Mouse (Mus musculus) hindbrain, embryonic 14.5 days (tissue): ENCODE measurements around the gene Fam229a. TPM values are rescaled to one million over a fixed set of nuclear protein-coding genes. Genes with fewer than 3 reads are reported as not detected.
A peak's percentile ranks its signal among the peaks of the same experiment; 100 is the strongest.

Experiments used
- ATAC-seq: fragments of 200-750 bp; cut with Nextera tagmentation; 2 replicates; pipeline ENCODE4 v1.8.0; 2017; ENCODE audit warnings: moderate number of reproducible peaks, mild to moderate bottlenecking, moderate TSS enrichment, moderate library complexity; ENCODE audit not compliant: low FRiP score
- DNase-seq: peaks from one replicate; pipeline ENCODE4 v3.0.0-alpha.2; 2015; ENCODE audit warnings: low spot score
- H3K27ac ChIP-seq: fragments of 300-500 bp; sonication (generic); 2 replicates; pipeline ENCODE4 v1.5.1; 2014; ENCODE audit warnings: mild to moderate bottlenecking, moderate library complexity
- H3K27me3 ChIP-seq: fragments of 300-500 bp; sonication (generic); 2 replicates; pipeline ENCODE4 v1.6.1; 2014; ENCODE audit warnings: mild to moderate bottlenecking, low read length, mixed read lengths; ENCODE audit not compliant: control insufficient read depth, insufficient read depth
- H3K36me3 ChIP-seq: fragments of 300-500 bp; sonication (generic); replicated peaks from 2 replicates; pipeline ENCODE4 v1.6.1; 2014; ENCODE audit not compliant: control insufficient read depth, insufficient read depth
- H3K4me1 ChIP-seq: fragments of 300-500 bp; sonication (generic); replicated peaks from 2 replicates; pipeline ENCODE4 v1.6.1; 2014; ENCODE audit warnings: antibody characterized with exemption, low read length, mixed read lengths; ENCODE audit not compliant: control insufficient read depth, insufficient read depth
- H3K4me2 ChIP-seq: fragments of 300-500 bp; sonication (generic); replicated peaks from 2 replicates; pipeline ENCODE4 v1.6.1; 2014; ENCODE audit warnings: mild to moderate bottlenecking, moderate library complexity
- H3K4me3 ChIP-seq: fragments of 300-500 bp; sonication (generic); replicated peaks from 2 replicates; pipeline ENCODE4 v1.5.1; 2014; ENCODE audit warnings: mild to moderate bottlenecking, low read length
- H3K9ac ChIP-seq: fragments of 300-500 bp; sonication (generic); 2 replicates; pipeline ENCODE4 v1.6.1; 2014
- H3K9me3 ChIP-seq: fragments of 300-500 bp; sonication (generic); 2 replicates; pipeline ENCODE4 v1.6.1; 2016; ENCODE audit warnings: low read length; ENCODE audit not compliant: control insufficient read depth
- WGBS: fragments of 180-500 bp; shearing (Covaris S2); extraction: QIAGEN DNeasy Blood & Tissue Kit; methylation state at CpG from one replicate; pipeline ENCODE4 v1.1.7; 2014; 5-methylcytosine and 5-hydroxymethylcytosine counted together
- polyA plus RNA-seq: library from polyadenylated mRNA; unstranded; fragments of >200 nt; fragmentation: Nextera tagmentation; extraction: Ambion mirVana; gene quantifications from 2 replicates; pipeline ENCODE4 v1.2.1, GENCODE M21; 2014

The Fam229a gene
- polyA plus RNA-seq, 1 experiment from 2014 or later = 0.78 TPM

GRCm38 (mm10) chr4:129494681-129495080 is 3.7 kb downstream of the Fam229a start:
- H3K36me3 ChIP-seq = no peaks in the 10 kb centered on the region
- H3K9me3 ChIP-seq = no peaks in the 10 kb centered on the region
- H3K27ac ChIP-seq = no peak overlapping the region
- DNase-seq (no peak), ATAC-seq (no peak)
- no peak overlapping the region for H3K4me3 ChIP-seq
- peaks cover 25% of the 10 kb centered on the region for H3K4me1 ChIP-seq
- no peak overlapping the region for H3K9ac ChIP-seq
- peaks cover 16% of the 10 kb centered on the region for H3K27me3 ChIP-seq
- 69% methylated on average over 6 of the region's 7 CpGs for WGBS
- no peak overlapping the region for H3K4me2 ChIP-seq

GRCm38 (mm10) chr4:129495672-129496562 is 4.9 kb downstream of the Fam229a start:
- peak; percentile 77 for DNase-seq
- Histone ChIP-seq H3K9me3 (no peaks in the 10 kb centered on the region), H3K9ac (peak overlapping the region; percentile 54), H3K27ac (peak overlapping the region; percentile 86), H3K36me3 (no peaks in the 10 kb centered on the region), H3K27me3 (peaks cover 15% of the 10 kb centered on the region), H3K4me3 (peak overlapping the region; percentile 13), H3K4me1 (peaks cover 25% of the 10 kb centered on the region), H3K4me2 (peak overlapping the region; percentile 45)
- ATAC-seq = peak; percentile 58
- 17% methylated on average over 16 of the region's 16 CpGs for WGBS

GRCm38 (mm10) chr4:129496631-129497030 is 5.6 kb downstream of the Fam229a start:
- peaks cover 8% of the 10 kb centered on the region; the same call in 1 of the 2 replicates for H3K27me3 ChIP-seq
- peaks cover 21% of the 10 kb centered on the region for H3K4me1 ChIP-seq
- peak overlapping the region; percentile 86 for H3K27ac ChIP-seq
- WGBS = 29% methylated on average over 6 of the region's 6 CpGs
- DNase-seq (no peak), ATAC-seq (no peak; the same call in 1 of the 2 replicates)
- no peaks in the 10 kb centered on the region for H3K36me3 ChIP-seq
- H3K4me3 ChIP-seq = peak overlapping the region; percentile 13
- H3K4me2 ChIP-seq = peak overlapping the region; percentile 45
- no peaks in the 10 kb centered on the region for H3K9me3 ChIP-seq
- peak overlapping the region; percentile 54 for H3K9ac ChIP-seq

DNA sequence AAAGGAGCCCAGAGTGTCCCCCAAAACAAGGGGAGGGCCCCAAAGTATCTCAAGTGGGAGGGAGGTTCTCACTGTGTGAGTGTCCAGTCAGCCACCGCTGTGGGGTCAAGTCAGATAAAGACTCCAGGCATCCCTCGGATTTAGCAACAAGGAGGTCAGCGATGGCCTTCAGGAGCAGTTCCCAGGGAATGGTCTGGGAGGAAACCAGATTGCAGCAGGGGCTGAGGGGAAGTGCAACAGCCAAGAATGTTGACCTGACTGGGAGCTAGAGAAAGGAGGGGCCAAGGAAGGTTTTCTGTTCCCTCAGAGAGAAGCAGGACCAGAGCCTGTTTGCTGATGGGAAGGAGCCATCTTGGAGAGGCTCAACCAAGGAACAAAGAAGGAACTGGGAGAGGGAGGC is 8.0 kb downstream of the Fam229a start:
- Histone ChIP-seq H3K4me1 (peaks cover 19% of the 10 kb centered on the region), H3K27ac (no peak overlapping the region), H3K9ac (no peak overlapping the region), H3K4me2 (no peak overlapping the region), H3K27me3 (no peaks in the 10 kb centered on the region), H3K9me3 (no peaks in the 10 kb centered on the region), H3K4me3 (no peak overlapping the region), H3K36me3 (no peaks in the 10 kb centered on the region)
- ATAC-seq (no peak), DNase-seq (no peak)
- 74% methylated on average over 3 of the region's 3 CpGs for WGBS

DNA sequence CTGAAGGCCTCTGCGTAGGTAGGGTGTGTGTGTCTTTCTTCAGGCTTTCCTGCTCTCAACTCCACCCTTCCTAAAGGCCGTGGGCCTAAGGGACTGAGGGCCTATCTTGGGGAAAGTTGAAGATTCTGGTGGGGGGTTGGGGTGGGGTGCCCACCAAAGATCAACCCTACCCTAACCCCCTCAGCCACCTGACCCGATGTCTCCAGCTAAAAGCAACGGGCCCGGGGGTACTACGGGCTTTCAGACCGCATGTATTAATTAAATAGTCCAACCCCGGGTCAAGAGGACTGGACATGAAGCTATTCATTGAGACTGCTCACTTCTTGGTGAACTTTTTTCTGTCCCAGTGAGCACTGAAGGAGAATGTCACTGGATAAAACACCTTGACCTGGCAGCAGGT is 9.0 kb downstream of the Fam229a start:
- DNase-seq = no peak
- ATAC-seq = no peak
- no peak overlapping the region for H3K4me3 ChIP-seq
- H3K27ac ChIP-seq = no peak overlapping the region
- H3K36me3 ChIP-seq = no peaks in the 10 kb centered on the region
- H3K9me3 ChIP-seq = no peaks in the 10 kb centered on the region
- no peaks in the 10 kb centered on the region for H3K27me3 ChIP-seq
- 0 out of 2 replicates have a peak overlapping the region, but pooled peaks have one; percentile 59 for H3K9ac ChIP-seq
- H3K4me2 ChIP-seq = peak overlapping the region; percentile 87
- 78% methylated on average over 8 of the region's 8 CpGs for WGBS
- peaks cover 19% of the 10 kb centered on the region for H3K4me1 ChIP-seq

- H3K4me2 ChIP-seq = peak overlapping the region; percentile 87
- WGBS = 2% methylated on average over 48 of the region's 49 CpGs
- H3K36me3 ChIP-seq = no peaks in the 10 kb centered on the region
- DNase-seq (peak; percentile 62), ATAC-seq (peak; percentile 70)
- peak overlapping the region; percentile 47 for H3K4me3 ChIP-seq
- H3K27ac ChIP-seq = peak overlapping the region; percentile 58
- peaks cover 14% of the 10 kb centered on the region for H3K4me1 ChIP-seq
- H3K27me3 ChIP-seq = no peaks in the 10 kb centered on the region
- H3K9me3 ChIP-seq = no peaks in the 10 kb centered on the region
- H3K9ac ChIP-seq = peak overlapping the region; percentile 59
Measured at GRCm38 (mm10) chr4:129500607-129501566, 9.9 kb downstream of the Fam229a start.

GRCm38 (mm10) chr4:129502327-129502888 is 11.4 kb downstream of the Fam229a start:
- DNase-seq = no peak
- 76% methylated on average over 9 of the region's 9 CpGs for WGBS

DNA sequence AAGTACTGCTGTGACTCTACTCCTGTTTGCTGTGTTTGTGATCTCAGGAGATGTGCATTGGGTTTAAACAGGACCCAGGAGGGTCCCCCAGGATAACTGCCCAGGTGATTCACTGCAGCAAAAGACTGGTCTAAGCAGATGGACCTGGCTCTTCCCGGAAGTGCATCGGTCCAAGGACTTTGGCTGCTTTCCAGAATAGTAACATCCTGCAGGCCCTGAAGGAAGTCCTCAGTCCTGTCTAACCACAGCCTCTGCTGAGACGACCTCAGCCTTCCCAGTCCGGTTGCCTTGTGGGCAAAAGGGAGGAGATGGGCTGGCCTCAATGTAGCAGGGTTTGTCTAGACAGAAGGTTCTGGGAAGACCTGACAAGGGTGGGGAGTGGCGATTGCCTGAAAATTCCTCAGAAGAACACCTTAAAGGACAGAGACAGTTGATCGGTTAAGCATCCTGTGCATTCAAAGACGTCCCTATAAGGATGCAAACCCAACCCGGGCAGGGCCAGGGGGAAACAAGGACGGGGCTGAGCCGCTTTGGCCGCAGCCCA is 12.0 kb downstream of the Fam229a start:
- H3K4me3 ChIP-seq = no peak overlapping the region
- H3K4me2 ChIP-seq = no peak overlapping the region
- peaks cover 3% of the 10 kb centered on the region; the same call in 1 of the 2 replicates for H3K4me1 ChIP-seq
- no peak overlapping the region for H3K9ac ChIP-seq
- H3K27me3 ChIP-seq = no peaks in the 10 kb centered on the region
- 76% methylated on average over 11 of the region's 11 CpGs for WGBS
- H3K36me3 ChIP-seq = no peaks in the 10 kb centered on the region
- DNase-seq (no peak), ATAC-seq (no peak)
- no peak overlapping the region for H3K27ac ChIP-seq
- H3K9me3 ChIP-seq = no peaks in the 10 kb centered on the region

More at GRCm38 (mm10) chr4:129502327-129502888, 11.4 kb downstream of the Fam229a start:
- Histone ChIP-seq H3K36me3 (no peaks in the 10 kb centered on the region), H3K4me3 (no peak overlapping the region), H3K27me3 (no peaks in the 10 kb centered on the region), H3K27ac (no peak overlapping the region), H3K4me2 (no peak overlapping the region), H3K9ac (no peak overlapping the region), H3K9me3 (no peaks in the 10 kb centered on the region), H3K4me1 (peaks cover 3% of the 10 kb centered on the region; the same call in 1 of the 2 replicates)
- ATAC-seq = no peak
